Mouse (Mus musculus) thymus, postnatal 4 days (tissue): Measurements from ENCODE around the gene Epha4.

ENCODE experiments used
- DNase-seq: peaks from one replicate; pipeline ENCODE4 v3.0.0; 2021

The Epha4 gene

GRCm38 (mm10) chr1:77473446-77474376, 41.2 kb downstream of the Epha4 start:
- DNase-seq, result no peak

- no peak for DNase-seq
Observed at GRCm38 (mm10) chr1:77472566-77472965, 42.3 kb downstream of the Epha4 start.

GRCm38 (mm10) chr1:77471447-77471846, 43.4 kb downstream of the Epha4 start:
- no peak for DNase-seq

- DNase-seq, result no peak
Observed at GRCm38 (mm10) chr1:77471037-77471436, 43.9 kb downstream of the Epha4 start.

- no peak for DNase-seq
Observed at GRCm38 (mm10) chr1:77468717-77469314, 46.1 kb downstream of the Epha4 start.

- no peak for DNase-seq
Observed at GRCm38 (mm10) chr1:77465524-77465923, 49.4 kb downstream of the Epha4 start.

- DNase-seq, result no peak
Observed at GRCm38 (mm10) chr1:77464108-77464507, 50.8 kb downstream of the Epha4 start.

- no peak for DNase-seq
Observed at GRCm38 (mm10) chr1:77461877-77462615, 52.8 kb downstream of the Epha4 start.

GRCm38 (mm10) chr1:77460831-77461629, 53.9 kb downstream of the Epha4 start:
- no peak for DNase-seq

- DNase-seq, result no peak
Observed at GRCm38 (mm10) chr1:77458751-77459385, 56.0 kb downstream of the Epha4 start.

GRCm38 (mm10) chr1:77457446-77457800, 57.5 kb downstream of the Epha4 start:
- DNase-seq, result no peak

GRCm38 (mm10) chr1:77456695-77457445, 58.0 kb downstream of the Epha4 start:
- no peak for DNase-seq

- DNase-seq, result no peak
Observed at GRCm38 (mm10) chr1:77453811-77454210, 61.1 kb downstream of the Epha4 start.

- no peak for DNase-seq
Observed at GRCm38 (mm10) chr1:77452721-77453120, 62.2 kb downstream of the Epha4 start.

GRCm38 (mm10) chr1:77451541-77451940, 63.3 kb downstream of the Epha4 start:
- no peak for DNase-seq

GRCm38 (mm10) chr1:77450201-77450600, 64.7 kb downstream of the Epha4 start:
- DNase-seq, result no peak

GRCm38 (mm10) chr1:77447061-77447614, 67.8 kb downstream of the Epha4 start:
- DNase-seq, result no peak

- DNase-seq, result no peak
Observed at GRCm38 (mm10) chr1:77446438-77446837, 68.5 kb downstream of the Epha4 start.

GRCm38 (mm10) chr1:77444648-77445047, 70.2 kb downstream of the Epha4 start:
- no peak for DNase-seq

- no peak for DNase-seq
Observed at GRCm38 (mm10) chr1:77441987-77442386, 72.9 kb downstream of the Epha4 start.

GRCm38 (mm10) chr1:77441401-77441800, 73.5 kb downstream of the Epha4 start:
- no peak for DNase-seq
